Mouse (Mus musculus) urinary bladder, postnatal 4 days (tissue): ENCODE results near the gene Gfy.
"Not testable (repeated sequence)": the region's sequence is repeated elsewhere in the genome, so short reads cannot be mapped to it uniquely, and the experiment has no call there.

ENCODE experiments used
- DNase-seq, 2 experiments: peaks; one replicate each; pipeline ENCODE4 v3.0.0; 2021 to 2022; ENCODE audit warnings: low spot score in 2 of 2

Gene Gfy

DNA sequence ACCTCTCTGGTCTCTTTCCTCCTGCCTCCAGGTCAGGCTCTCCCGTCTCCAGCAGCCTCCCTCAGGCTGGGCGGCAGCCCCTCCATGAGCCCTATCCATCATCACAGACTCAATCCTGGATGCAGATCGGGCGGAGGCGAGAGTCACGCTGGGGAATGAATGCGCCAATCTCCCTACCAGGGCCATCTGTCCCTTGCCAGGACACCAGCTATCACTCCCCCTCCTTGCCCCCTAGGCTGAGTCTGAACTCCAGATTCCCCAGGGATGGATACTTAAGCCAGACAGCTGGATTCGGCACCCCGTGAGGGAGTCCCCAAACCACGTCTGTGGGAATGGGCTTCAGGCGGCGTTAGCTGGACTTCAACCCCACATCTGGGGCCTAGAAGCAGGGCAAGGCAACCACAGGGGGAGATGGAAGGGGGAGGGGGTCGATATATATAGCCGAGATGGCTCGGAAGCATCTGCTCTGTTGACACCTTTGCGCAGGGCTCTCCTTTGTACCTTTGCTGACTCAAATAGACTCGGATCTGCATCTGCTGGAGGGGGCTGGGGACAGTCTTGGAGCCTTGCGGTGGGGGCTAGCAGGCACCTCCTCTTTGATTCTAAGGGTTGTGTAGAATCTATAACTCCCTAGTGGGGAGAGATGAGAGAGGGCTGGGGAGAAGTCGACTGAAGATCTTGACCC lies 11.5 kb downstream of the Gfy start:
- DNase-seq: no peak

DNA sequence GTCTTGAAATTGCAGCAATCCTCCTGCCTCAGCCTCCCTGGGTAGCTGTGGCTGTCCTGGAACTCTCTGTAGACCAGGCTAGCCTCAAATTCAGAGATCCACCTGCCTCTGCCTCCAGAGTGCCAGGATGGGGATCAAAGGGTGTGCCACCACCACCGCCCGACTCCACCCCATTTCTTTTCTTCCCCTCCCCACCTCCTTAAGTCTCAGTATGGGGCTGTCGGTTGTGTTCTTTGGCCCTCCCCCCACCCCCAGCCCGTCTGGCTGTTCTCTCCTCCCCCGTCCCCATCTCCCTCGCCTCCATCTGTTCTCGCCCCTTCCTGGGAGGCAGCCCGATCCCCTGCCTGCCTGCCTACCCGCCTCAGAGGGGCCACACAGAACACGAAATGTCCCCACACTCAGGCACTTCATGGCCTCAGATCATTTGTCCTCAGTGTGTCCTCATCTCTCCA lies 12.4 kb downstream of the Gfy start:
- DNase-seq: no peak

DNA sequence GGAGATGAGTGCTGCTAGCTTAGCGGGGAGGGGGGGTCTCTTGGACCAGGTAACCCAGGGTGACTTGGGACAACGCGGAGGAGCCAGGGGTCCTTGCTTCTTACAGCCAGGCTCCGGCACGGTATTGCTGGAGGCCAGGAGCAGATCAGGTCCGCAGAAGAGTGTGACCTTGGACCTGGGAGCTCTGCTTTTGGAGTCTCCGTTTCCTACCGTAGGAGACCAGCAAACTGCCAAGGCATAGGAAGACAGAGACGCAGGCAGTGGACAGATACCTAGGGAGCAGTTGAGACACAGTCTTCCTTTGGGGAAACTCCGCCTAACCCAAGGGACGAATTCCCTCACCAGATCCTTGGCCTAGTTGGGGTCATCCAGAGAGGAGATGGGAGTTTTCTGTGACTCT lies 13.7 kb downstream of the Gfy start:
- no peak for DNase-seq

DNA sequence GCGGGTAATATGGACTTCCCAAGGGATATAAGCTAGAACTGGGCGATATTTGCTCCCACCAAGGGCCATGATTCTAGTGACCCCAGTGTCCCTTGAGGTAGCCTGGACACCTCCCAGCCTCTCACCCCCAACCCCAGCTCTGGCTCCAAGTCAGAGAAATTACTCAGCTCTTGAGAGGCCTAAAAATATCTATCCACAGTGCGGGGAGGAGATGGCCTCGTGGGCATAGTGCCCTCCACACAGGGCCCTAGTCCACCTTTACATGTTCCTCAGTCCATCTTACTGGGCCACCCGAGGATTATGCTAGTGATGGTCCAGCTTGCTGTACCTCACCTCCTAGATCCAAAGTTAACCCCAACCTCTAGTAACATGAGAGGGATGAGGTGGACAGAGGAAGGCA lies 14.5 kb downstream of the Gfy start:
- no peak for DNase-seq

DNA sequence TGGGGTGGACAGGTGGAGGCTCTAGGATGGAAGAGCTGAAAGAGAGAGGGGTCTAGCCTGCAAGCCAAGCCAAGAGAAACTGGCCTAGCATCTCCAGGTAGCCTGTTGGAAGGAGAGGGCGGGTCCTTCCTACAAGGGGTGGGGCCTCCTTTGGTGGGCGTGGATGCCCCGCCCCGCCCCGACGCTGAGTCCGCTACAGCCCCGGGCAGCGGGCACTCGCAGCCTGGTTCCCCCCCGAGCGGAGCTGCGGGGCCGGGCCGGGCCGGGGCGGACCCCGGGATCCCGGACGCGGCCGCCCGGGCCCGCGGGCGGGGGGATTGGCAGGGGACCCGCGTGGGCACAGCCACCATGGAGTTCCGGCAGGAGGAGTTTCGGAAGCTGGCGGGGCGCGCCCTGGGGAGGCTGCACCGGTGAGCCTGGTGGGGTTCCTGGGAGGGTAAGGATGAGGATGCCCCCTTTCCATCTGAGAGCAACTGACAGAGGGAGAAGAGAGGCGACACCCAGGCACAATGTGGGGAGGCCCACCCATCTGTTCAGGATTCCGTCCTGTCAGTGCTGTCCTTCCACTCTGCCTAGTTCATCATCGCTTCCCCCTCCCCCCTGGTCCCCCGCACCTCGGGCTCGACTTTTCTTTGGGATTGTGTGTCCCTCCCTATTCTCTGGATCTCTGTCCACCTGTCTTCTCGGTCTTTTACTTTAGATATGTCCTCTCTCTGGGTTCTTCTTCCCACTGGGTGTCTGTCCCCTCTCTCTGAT lies 15.5 kb downstream of the Gfy start, which contains the start of gene Slc17a7:
Gene Slc17a7, plus strand, starts transcription at position 215 of the 756 bp plus-strand sequence.
- DNase-seq: no peak

DNA sequence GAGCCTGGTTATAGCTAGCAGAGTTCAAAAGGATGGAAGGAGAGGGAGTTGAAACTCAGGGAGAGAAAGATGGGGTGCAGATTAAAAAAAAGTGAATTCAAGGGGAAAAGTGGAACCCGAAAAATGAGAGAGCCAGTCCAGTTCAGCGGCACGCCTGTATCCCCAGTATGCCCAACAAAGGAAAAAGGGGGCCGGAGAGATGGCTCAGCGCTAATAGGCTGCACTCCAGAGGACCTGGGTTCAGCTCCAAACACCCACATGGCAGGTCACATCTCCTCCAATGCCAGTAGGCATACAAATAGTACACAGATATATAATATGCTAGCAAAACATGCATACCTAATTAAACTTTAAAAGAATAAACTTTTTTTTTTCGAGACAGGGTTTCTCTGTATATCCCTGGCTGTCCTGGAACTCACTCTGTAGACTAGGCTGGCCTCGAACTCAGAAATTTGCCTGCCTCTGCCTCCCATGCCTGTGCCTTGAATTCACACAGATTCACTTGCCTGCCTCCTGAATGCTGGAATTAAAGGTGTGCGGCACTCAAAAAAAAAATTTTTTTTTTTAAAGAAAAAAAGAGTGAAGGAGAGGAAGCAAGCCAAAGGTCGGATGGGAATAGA lies 16.3 kb downstream of the Gfy start:
- DNase-seq: no peak

DNA sequence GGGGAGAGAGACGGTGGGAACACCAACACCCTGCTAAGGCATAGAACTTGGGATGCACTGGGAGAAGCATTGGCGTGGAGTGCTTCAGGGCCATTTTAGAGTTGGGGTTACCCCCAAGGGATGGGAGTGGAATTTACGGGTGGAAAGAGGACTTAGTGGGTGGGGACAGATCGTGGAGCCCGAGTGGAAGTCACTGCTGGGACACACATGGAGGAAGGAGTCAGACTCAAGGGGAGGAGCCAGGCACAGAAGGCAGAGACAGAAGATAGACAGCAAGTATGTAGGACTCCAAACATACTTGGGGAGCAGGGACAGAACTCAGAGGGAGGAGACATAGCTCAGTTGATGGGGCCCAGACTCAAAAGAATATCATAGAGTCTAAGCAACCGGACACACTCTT lies 16.8 kb downstream of the Gfy start:
- DNase-seq: no peak

DNA sequence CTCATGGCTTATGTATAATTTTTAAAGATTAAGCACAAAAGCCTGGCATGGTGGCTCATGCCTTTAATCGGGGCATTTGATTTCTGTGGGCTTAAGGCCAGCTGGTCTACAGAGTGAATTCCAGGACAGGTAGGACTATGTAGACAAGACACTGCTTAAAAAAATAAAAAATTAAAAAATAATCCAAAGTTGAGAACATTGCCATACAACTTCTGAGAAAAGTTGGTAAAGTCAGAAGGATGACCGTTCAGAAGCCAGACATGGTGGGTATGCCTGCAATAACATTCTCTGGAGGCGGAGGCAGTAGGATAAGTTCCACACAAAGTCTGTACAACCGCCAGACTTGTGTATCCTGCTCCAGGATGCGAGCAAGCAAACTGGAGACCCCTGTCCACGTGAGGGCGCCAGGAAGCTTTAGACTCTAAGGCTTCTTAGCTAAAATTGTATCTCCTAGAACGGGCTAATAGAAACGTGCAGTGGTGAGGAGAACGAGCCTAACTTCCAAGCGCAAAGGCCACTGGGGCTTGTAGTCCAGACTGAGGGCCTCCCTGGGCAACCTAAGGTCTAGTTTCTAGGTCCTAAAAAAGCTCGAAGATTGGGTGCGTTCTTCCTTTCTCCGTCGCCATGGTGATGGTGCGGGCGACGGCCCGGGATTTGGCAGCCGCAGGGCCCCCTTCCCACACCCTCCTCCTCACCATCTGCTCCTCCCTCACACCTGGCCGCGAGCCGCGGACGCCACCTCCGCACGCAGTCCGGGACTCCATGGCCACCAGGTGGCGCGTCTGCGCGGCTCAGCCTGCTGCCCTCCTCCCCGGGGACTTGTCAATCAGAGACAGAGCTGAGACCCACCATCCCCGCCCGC lies 17.5 kb downstream of the Gfy start:
- DNase-seq: peak; percentile 82 to 91

DNA sequence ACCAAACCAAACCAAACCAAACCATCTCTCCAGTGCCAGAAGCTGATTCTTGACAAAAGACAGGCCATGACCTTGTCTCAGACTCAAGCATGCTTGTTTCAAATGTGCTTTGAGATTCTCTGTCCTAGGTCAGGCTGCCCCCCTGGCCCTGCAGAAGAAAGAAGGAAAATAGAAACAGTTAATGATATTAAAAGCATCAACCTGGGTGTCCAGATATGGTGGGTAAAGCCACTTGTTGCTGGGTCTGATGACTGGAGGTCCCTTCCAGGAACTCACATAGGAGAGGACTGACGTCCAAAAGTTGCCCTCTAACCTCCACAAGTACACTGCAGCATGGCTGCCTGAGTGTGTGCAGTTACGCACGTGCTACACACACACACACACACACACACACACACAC lies 18.5 kb downstream of the Gfy start:
- no peak for DNase-seq

DNA sequence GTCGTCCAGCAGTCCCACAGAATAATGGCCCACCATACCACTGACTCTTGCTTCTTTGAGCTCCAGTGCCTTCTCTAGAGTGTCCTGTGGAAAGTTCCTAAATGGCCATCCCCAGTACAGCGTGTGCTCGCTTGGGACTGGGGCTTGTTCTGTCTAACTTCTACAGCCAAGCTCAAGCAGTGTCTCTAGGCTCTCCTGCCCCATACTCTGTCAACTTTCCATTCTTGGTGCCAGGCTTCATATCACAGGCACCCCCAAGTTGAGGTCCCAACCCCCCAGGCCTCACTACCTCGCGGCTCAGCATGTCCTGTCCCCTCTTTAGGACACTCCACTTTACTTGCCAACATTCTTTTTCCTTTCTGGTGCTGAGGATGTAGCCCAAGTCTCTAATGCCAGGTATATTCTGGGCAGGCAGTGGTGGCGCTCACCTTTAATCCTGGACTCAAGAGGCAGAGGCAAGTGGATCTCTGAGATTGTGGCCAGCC lies 19.0 kb downstream of the Gfy start:
- DNase-seq: no peak

DNA sequence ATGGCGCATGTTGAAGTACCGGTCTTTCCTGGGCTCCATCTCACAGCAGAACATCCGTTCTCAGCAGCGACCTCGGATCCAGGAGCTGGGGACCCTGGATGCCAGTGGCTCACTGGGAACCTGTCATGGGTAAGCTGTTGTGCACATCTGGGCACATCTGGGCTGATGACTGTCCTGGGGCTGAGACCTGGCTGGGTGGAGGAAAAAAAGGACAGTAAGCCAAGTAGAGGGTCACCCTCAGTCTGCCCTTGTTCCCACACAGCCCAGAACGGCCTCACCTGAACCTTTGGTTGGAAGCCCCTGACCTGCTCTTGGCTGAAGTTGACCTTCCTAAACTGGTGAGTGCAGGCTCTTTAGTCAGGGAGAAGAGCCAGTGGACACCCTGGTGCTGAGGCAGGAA lies 20.4 kb downstream of the Gfy start:
- DNase-seq: no peak

DNA sequence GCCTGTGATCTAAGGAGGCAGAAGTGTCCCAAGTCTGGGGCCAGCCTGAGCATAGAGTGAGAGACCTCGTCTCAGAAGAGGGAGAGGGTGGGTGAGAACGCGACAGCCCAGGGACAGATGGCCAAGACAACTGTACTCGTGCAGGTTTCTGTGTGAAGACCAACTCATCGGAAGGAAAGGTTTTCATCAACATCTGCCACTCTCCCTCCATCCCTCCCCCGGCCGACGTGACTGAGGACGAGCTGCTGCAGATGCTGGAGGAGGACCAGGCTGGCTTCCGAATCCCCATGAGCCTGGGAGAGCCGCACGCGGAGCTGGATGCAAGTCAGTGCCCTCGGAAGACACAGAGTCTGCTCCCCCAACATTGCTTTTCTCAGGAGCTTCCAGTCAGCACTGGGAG lies 21.9 kb downstream of the Gfy start:
- no peak for DNase-seq

DNA sequence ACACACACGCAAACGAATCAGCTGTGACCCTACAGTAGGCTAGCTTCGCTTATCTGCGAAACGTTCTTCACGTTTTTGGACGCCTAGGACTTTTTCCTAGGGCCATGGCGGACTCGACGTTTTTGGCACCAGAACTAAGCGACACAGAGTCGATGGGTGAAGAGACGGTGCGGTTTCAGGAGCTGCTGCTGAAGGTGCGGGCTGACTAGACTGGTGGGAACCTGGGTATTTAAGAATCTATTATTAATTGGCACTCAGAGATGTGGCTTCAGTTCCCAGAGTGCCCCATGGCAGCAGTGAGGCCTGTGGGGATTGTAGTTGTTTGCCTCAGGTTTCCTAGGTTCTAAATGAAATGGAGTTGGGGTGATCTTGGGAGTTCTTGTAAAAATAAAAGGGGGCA lies 23.2 kb downstream of the Gfy start:
- no peak for DNase-seq

DNA sequence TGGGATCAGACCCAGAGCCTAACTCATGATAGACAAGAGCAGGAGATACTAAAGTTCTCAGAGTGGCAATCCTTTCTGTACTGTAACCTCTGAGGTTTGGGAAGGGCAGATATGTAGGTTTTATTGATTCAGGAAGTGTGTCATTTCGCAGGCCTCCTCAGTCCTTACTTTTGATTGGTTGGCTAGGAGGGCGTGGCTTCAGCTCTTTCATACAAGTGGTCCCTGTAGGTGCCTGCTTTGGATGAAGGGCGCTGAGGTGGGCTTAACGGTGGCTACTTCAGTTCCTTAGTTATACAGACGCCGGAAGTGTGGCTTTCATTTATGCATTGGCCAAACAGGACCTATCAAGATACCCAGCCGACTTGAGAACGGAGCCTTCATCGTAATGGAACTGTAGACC lies 23.8 kb downstream of the Gfy start:
- no peak for DNase-seq

DNA sequence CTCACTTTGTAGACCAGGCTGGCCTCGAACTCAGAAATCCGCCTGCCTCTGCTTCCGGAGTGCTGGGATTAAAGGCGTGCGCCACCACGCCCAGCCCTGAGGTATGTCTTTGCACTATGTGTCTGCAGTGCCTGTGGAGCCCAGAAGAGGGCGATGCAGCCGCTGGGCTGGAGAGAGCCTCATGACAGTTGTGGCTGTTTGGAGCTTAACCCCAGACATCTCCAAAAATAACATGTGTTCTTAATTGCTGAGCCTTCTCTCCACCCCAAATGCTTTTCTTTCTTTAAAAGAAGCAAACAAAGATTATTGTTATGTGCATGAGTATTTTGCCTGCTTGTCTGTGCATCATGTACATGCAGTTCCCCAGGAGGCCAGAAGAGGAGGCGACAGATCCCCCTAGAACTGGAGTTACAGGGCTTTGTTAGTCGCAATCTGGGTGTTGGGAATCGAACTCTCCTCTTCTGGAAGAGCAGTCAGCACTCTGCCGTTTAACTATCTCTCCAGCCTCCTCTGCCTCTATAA lies 24.3 kb downstream of the Gfy start:
- DNase-seq: peak; percentile 57 to 74

DNA sequence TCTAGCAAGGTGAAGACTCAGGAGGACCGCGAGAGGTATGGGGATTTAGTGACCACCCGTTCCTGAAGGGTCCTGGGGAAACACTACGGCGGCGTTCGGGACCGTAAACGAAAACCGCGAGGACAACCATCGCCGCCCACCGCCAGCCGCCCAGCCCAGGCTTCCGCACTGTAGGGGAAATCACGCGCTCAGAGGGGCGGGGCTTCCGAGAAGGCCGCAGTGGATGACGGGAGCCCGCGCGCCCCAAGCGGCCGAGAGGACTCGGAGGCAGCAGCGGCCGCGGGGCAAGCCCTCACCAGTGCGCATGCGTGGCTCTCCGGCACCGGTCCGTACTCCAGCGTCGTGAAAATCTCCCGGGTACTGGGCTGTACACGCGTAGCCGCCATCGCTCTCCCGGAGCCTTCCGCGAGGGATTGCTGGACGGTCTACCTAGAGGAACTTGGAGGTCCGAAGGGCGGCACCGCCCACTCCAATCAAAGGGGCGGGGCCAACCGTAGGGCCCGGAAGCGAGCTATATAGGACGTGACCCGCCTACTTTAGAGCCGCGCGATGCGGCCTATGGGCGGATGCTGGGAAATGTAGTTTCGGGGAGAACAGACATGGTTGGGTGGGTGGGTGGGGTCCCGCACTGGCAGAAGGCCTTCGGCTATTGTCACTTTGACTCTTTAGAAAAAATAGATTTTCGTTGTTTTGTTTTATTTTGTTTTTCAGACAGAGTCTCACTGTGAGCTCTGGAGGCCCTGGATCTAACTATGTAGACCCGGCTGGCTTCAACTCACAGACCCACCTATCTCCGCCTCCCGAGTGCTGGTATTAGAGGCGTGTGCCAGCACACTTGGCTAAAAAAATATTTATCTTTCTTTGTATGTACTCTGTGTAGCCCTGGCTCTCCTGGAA lies 25.0 kb downstream of the Gfy start, which contains the start of the genes Pih1d1 and Aldh16a1:
Gene Pih1d1, plus strand, starts transcription at position 208 of the 897 bp plus-strand sequence.
Gene Aldh16a1, minus strand, starts transcription at position 489 of the 897 bp plus-strand sequence.
- peak; percentile 96 to 97 for DNase-seq

DNA sequence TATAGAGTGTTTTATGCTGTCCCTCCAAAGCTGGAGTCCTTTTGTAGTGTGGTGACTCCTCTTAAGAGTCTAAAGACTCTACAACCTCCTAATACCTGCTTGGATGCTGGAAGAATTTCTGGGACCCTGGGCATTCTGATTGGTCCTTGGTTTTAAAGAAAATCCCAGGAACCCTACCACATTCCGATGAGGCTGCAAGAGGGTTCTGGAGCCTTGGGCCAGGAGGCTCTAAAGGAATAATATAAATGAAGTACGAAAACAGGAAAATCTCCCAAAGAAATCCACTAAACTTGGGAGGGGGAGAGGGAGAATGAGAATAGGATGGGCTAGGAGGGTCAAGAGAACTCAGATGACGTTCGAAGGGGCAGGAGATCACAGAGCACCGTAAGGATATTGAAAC lies 25.8 kb downstream of the Gfy start:
- DNase-seq: no peak

DNA sequence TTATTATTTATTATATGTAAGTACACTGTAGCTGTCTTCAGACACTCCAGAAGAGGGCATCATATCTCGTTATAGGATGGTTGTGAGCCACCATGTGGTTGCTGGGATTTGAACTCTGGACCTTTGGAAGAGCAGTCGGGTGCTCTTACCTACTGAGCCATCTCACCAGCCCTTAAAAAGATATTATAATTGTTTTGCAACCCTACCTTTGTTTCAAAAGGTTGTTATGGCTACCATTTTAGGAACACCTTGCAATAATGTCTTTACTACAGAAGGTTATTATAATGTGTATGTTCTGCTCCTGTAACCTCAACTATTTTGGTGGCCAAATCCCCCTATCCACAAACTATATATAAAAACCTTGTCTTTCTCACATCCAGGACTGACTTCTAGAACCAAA lies 26.3 kb downstream of the Gfy start:
- DNase-seq: not testable (repeated sequence)

DNA sequence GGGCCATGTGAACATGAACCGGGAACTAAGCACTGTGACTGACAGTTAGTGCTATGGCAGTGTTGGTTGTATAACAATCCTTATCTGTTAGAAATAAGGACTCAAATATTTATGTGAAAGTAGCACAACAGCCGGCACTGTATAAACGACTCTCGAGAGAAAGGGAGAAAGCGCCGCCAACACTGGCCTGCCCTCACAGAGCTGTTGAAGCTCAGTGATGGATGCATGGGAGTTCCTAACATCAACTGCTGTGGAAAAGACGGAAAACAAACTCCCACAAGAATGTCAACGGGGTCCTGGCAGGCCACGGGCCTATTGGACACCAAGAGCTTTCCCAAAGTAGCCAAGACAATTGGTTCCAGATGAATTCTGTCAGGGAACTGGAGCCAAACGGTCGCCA lies 28.1 kb downstream of the Gfy start:
- DNase-seq: no peak

DNA sequence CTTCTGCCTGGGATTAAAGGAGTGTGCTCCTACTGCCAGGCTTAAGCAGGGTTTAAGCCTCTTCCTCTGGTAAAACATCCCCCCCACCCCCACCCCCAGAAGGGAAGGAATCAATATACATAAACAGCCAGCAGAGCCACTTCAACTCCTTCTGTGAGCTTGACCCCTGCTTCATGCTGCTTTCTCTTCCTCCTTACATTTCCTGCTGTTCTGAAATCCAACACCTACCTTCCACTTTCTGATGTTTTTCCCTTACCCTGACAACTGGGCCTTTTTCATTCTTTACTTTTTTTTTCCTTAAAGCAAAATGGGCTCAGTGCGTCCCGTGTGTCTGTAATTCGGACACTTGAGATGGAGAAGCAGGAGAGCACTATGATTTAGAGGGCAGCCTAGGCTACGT lies 29.0 kb downstream of the Gfy start:
- no peak for DNase-seq
